Mouse (Mus musculus) lung, adult 2 months (tissue): ENCODE measurements at regions not wholly inside any gene's neighbourhood (a gene's known extent, or its start where the extent isn't known, plus 50 kb on each side); places are given as distances from the start of the nearest gene placed in this dataset.

Source experiments
- CTCF ChIP-seq: fragments of 200-500 bp; IDR thresholded peaks from 2 replicates; pipeline ENCODE4 v1.5.1; 2011; ENCODE audit warnings: mild to moderate bottlenecking, low read length, control low read depth; ENCODE audit not compliant: insufficient read depth
- POLR2A ChIP-seq: fragments of 200-500 bp; IDR thresholded peaks from 2 replicates; pipeline ENCODE4 v1.6.1; 2011; ENCODE audit warnings: low read depth, mild to moderate bottlenecking, control low read depth, low read length, borderline replicate concordance; ENCODE audit errors: extremely low read depth

DNA sequence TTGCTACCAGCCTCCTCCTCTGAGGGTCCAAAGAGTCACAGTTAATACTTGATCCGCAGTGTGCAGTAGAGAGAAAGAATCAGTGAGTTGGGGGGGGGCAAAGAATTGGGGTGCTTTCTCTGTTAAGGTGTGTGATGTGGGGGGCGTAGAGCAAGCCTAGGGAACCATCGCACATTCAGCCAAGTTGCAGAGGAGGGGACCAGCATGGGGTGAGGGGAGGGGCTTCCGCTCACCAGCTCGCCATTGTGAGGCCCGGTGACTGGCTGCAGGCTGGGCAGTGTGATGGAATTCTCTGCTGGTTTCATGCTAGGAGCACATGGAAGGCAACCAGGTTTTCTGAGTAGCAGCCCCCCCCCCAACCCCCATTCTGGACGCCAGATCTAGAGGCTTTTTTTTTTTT lies 216.2 kb downstream of the Vrk1 start:
- TF ChIP-seq CTCF (no peak), POLR2A (no peak)
